Mouse (Mus musculus): ENCODE measurements around the gene Mylk.
A peak's percentile ranks its signal among the peaks of the same experiment; 100 is the strongest.

The Mylk gene

GRCm38 (mm10) chr16:34941915-34942314, 196.9 kb downstream of the Mylk start:
- DNase-seq (ENCODE audit: low read depth): no peak

DNA sequence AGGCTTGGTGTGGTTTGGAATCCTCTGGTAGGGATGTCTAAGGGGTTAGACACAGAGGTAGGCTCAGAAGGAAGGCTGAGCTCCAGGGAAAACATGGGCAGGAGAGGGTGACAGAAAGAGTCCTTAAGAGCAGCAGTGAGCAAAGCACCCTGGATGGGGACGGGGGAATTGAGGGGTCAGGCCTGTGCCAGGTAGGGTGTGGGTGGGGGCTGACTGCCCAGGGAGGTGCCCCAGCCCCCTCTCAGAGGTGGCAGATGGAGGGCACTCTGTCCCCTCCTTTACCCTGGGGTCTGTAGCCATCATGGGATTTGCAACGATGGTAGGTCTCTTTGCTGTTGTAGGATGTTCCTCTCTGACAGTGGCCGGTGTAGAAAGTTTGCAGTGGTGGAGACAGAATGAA, 201.3 kb downstream of the Mylk start:
- no peak for DNase-seq (ENCODE audit: low read depth)

DNA sequence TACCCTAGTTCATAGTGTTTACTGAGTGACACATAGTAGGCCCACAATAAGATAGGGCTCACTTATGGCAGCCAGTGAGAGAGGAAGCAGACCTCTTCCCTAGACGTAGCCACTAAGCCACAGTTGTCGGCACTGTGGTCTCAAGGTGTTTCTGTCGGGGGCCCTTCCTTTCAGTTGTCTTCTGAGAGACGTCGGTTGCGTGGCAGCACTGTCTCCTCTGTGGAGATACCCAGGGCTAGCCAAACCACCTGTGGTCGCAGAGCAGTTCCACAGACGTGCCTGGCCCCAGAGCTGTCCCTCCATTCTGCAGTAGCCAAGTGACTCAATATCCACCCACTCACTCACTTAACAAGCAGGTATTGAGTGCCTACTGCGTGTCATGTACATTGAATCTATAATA, 205.9 kb downstream of the Mylk start:
- peak; percentile 52 for DNase-seq (ENCODE audit: low read depth)

DNA sequence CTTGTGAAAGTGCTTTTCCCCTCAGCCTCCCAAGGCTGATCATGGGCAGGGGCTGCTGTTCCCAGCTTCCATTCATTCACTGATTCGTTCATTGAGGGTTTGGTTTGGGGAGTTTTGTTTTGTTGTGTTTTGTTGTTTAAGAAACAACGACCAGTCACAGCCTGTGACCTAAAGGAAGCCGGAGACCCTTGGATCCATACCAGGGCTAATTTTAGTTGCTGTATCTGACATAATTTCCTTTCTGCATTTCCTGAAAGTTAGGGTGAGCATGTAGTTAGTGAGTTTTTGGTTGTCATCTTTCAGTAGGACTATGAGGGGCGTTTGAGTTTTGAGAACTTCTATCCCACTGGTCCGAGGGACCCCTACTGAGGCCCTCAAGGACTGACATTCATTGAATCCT, 207.2 kb downstream of the Mylk start:
- no peak for DNase-seq (ENCODE audit: low read depth)

DNA sequence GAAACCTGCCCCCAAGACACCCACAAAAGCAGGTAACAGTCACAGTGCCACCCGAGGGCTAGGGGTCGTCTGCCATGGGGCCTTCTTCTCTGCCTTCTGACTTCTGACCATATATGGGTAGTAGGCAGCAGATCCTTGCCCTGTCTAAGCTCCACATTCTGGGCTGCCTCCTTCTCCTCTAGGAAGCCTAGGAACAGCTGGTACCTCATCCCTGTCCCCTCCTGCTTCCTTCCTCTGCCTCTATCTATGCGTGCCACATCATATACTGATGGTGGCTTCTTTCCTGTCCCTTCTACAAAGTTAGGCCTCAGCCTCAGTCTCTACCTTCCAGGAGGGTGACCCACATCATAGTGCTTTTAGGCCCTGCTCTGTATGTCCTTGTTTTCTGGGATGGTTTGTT, 207.8 kb downstream of the Mylk start:
- DNase-seq (ENCODE audit: low read depth): no peak

DNA sequence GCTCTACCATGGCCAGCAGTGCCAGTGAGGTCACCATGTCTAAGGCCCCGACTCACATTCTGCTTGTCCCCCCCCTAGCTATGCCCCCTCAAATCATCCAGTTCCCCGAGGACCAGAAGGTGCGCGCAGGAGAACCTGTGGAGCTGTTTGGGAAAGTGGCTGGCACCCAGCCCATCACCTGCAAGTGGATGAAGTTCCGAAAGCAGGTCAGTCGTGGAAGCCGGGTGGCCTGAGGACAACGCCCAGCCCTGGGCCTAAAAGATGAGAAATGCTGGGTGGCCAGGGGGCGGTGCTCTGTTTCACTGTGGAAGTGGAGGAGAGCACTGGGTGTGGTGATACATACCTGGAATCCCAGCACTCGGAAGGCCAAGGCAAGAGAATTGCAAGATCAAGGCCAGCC, 208.5 kb downstream of the Mylk start:
- no peak for DNase-seq (ENCODE audit: low read depth)

- DNase-seq (ENCODE audit: low read depth): no peak
Measured at GRCm38 (mm10) chr16:34957487-34958230, 212.6 kb downstream of the Mylk start.

- no peak for DNase-seq (ENCODE audit: low read depth)
Measured at GRCm38 (mm10) chr16:34958667-34959066, 213.7 kb downstream of the Mylk start.

DNA sequence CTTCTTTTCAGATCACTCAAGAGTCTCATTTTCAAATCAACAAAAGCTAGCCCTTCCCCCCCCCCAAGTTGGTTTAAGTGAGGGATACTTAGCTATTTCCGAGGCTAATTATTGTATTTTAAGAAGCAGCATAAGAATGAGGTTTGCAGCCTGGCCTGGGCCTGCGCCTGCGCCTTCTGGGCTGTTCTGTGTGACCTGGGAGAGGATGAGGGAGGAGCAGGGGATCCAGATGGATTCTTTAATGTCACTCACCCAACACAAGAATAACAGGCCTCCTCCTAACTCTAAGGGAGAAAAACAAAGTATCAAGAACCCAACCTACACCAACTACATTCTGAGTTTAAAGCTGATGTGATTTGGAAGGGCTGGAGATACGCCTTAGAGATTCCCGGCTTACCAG, 214.3 kb downstream of the Mylk start:
- DNase-seq (ENCODE audit: low read depth): no peak

DNA sequence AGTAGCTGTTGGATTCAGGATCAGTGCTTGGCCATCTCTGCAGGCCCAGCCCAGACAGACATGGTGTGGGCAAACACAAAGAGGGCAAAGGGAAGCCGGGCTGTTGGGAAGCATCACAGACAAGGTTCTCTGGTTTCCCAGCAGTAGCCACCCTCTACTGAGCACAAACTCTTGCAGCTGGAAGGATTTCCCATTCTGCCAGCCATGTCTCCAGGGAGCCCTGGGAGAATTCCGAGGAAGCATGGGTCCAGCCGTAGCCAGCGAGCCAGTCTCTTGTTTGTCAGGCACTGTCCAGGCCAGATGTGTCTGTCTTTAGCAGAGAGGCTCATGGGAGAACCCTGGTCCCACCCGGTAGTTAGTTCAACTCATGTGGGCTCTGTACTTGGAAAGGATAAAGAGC, 215.2 kb downstream of the Mylk start:
- no peak for DNase-seq (ENCODE audit: low read depth)

DNA sequence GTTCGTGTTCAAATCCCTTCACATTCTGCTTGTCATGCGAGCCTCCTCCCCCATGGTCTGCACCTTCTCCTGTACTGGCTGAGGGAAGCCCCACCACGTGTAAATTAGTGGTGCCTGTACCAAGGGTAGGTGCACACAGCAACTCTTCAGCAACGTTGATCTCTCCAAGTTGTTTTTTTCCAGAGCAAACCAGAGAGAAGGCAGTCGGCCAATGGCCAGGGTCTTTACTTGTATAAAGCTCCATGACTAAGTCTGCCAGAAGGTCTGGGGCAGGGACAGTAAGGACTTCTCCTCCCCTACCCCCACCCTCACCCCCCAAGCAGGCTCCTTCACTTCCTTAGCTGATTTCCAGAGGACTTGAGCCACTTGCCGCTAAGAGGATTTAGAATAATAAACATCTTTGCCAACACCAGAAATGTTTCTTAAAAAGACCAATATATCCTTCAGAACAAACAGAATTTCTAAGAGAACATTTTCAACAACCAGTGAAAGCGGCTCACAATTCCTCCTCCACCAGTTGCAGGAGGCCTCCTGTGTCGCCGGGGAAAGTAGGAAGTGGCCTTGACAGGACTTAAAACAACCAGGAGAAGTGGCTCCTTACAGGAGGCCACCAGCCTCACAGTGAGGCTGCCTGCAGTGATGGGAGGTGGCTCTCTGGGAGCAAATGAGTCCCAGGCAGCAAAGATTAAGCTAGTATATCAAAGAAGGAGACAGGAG, 216.0 kb downstream of the Mylk start:
- no peak for DNase-seq (ENCODE audit: low read depth)

DNA sequence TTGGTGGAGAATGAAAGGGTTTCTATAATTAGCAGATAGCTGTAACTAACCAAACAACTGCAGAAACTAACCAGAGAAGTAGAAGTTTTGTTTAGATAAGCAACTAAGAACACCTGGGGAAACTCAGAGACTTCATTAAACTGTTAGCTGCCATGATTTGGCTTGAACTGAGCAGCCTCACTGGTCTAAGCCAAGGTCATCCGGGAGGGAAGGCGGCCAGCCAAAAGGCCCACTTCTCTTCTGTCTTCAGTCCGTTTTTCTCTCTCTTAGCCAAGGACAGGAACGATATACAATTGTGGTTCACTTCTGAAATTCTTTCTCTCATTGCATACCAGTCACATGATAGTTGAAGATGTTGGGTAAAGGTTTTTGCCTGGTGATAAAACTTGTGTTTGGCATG, 217.3 kb downstream of the Mylk start:
- DNase-seq (ENCODE audit: low read depth): no peak

- DNase-seq (ENCODE audit: low read depth): peak; percentile 52
Measured at GRCm38 (mm10) chr16:34963008-34963407, 218.0 kb downstream of the Mylk start.

- no peak for DNase-seq (ENCODE audit: low read depth)
Measured at GRCm38 (mm10) chr16:34966620-34967081, 221.6 kb downstream of the Mylk start.

GRCm38 (mm10) chr16:34967120-34967800, 222.2 kb downstream of the Mylk start:
- DNase-seq (ENCODE audit: low read depth): peak; percentile 66

- DNase-seq (ENCODE audit: low read depth): no peak
Measured at GRCm38 (mm10) chr16:34968181-34968580, 223.2 kb downstream of the Mylk start.

- DNase-seq (ENCODE audit: low read depth): no peak
Measured at GRCm38 (mm10) chr16:34972471-34972870, 227.5 kb downstream of the Mylk start.

DNA sequence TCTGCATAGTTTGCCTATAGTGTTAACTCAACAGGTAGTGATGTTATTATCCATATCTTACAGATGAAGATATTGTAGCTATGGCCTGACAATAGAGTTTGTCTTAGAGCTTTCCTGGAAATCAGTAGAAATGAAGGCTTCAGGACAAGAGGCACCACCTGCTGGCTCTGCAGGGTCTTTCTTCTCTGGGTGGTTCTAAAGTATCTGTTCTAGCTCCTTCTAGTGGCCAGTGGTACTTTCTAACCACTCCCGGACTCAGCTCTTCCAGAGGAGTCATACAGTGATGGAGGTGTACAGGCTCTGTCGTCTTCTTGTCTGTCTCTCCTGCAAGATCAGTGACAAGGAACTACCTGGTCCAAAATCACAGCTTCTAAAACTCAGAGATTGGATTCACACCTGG, 230.5 kb downstream of the Mylk start:
- DNase-seq (ENCODE audit: low read depth): peak; percentile 61

DNA sequence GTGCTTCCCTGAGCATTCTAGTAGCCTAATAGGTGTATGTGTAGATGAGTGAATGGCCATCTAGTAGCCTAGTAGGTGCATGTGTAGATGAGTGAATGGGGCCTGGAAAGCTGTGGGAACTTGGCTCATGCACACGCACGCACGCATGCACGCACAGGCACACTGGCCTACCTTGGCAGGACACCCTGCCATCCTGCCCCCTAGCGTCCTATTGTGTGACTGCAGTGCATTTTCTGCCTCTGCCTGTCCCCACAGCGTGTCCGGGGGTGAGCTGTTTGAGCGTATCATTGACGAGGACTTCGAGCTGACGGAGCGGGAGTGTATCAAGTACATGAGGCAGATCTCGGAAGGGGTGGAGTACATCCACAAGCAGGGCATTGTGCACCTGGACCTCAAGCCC, 231.6 kb downstream of the Mylk start:
- DNase-seq (ENCODE audit: low read depth): no peak

DNA sequence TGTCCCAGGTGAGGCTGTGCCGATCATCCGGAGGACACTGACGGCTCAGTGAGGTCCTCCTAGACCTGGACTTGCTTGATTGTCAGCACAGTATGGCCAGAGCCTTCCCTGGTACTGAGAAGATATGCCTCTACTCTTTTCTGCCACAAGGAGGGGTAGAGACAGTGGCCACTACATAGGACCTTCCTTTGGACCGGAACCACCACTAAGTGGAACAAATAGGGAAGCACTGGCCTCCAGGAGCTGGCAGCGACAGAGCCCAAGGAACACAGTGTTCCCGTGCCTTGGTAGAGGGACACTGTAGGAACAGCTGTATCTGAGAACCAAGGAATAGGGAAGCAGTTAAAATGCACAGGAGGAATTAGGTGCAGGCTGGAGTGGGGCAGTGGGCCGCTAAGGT, 233.0 kb downstream of the Mylk start:
- no peak for DNase-seq (ENCODE audit: low read depth)

DNA sequence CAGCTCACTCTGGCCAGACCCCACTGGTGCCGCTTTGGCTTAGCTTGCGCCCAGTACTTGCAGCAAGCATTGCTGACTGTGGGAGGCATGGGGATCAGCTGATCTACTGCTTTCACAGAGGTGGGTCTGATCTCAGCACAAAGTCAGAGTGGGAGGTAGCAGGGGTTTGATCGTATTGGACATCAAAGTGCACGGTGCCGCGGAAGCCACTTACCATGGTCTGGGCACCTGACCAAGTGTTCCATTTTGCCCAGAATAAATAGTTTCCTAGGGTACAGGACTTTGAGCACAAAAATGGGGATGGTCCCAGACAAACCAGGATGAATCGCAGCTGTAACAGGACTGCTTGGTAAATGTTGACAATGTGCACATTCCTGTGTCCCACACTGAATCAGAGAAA, 236.0 kb downstream of the Mylk start:
- no peak for DNase-seq (ENCODE audit: low read depth)

- no peak for DNase-seq (ENCODE audit: low read depth)
Measured at GRCm38 (mm10) chr16:34984203-34985030, 239.4 kb downstream of the Mylk start.
